Mouse (Mus musculus) midbrain, embryonic 11.5 days (tissue): ENCODE measurements at regions not wholly inside any gene's neighbourhood (a gene's known extent, or its start where the extent isn't known, plus 50 kb on each side); places are given as distances from the start of the nearest gene placed in this dataset.
"Not testable (repeated sequence)": the region's sequence is repeated elsewhere in the genome, so short reads cannot be mapped to it uniquely, and the experiment has no call there.

Source experiments
- ATAC-seq: fragments of 200-750 bp; cut with Nextera tagmentation; 2 replicates; pipeline ENCODE4 v1.8.0; 2017; ENCODE audit warnings: moderate TSS enrichment, moderate library complexity; ENCODE audit not compliant: low FRiP score
- DNase-seq: peaks from one replicate; pipeline ENCODE4 v3.0.0; 2015; ENCODE audit warnings: low spot score; ENCODE audit errors: missing footprints
- H3K27ac ChIP-seq: fragments of 300-500 bp; sonication (generic); 2 replicates; pipeline ENCODE4 v1.5.1; 2014; ENCODE audit warnings: low read depth, low read length
- H3K27me3 ChIP-seq: fragments of 300-500 bp; sonication (generic); 2 replicates; pipeline ENCODE4 v1.6.1; 2014; ENCODE audit warnings: mild to moderate bottlenecking, low read length, moderate library complexity, mixed read lengths; ENCODE audit not compliant: control insufficient read depth, insufficient read depth
- H3K36me3 ChIP-seq: fragments of 300-500 bp; sonication (generic); 2 replicates; pipeline ENCODE4 v1.6.1; 2014; ENCODE audit warnings: mild to moderate bottlenecking, low read length, moderate library complexity, mixed read lengths; ENCODE audit not compliant: control insufficient read depth, insufficient read depth
- H3K4me1 ChIP-seq: fragments of 300-500 bp; sonication (generic); 2 replicates; pipeline ENCODE4 v1.6.1; 2014; ENCODE audit warnings: low read length; ENCODE audit not compliant: control insufficient read depth, insufficient read depth
- H3K4me2 ChIP-seq: fragments of 300-500 bp; sonication (generic); 2 replicates; pipeline ENCODE4 v1.6.1; 2014; ENCODE audit warnings: mild to moderate bottlenecking, moderate library complexity
- H3K4me3 ChIP-seq: fragments of 300-500 bp; sonication (generic); 2 replicates; pipeline ENCODE4 v1.5.1; 2014; ENCODE audit warnings: low read depth, low read length
- H3K9ac ChIP-seq: fragments of 300-500 bp; sonication (generic); 2 replicates; pipeline ENCODE4 v1.6.1; 2014; ENCODE audit warnings: low read length
- H3K9me3 ChIP-seq: fragments of 300-500 bp; sonication (generic); 2 replicates; pipeline ENCODE4 v1.6.1; 2016; ENCODE audit warnings: low read length; ENCODE audit not compliant: control insufficient read depth
- WGBS: fragments of 180-500 bp; shearing (Covaris S2); extraction: QIAGEN DNeasy Blood & Tissue Kit; methylation state at CpG from one replicate; pipeline ENCODE4 v1.1.7; 2014; 5-methylcytosine and 5-hydroxymethylcytosine counted together

DNA sequence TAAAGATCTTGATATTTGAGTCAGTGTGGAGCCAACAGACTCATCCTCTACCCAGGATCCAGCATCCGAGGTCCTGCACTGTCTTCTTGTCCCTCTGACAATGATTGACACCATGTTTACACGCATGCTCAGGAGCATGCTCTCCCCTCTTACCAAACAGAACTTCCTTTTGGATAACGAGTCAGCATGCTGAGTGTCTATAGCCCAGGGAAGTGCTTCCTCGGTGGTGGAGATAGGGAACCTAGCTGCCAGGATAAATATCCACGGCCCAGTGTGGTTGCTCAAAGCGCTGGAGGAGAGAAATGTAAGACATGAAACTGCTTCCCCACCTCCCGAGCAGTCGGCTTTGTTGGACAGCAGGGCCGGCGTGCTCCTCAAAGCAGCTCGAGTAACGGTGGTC, 99.7 kb upstream of the Slc38a2 start:
- Histone ChIP-seq H3K27ac (no peak overlapping the region), H3K4me2 (no peak overlapping the region), H3K27me3 (no peaks in the 10 kb centered on the region), H3K9me3 (no peaks in the 10 kb centered on the region), H3K4me1 (no peaks in the 10 kb centered on the region), H3K4me3 (no peak overlapping the region), H3K36me3 (no peaks in the 10 kb centered on the region), H3K9ac (no peak overlapping the region)
- 81% methylated on average over 12 of the region's 12 CpGs for WGBS
- DNase-seq, result peak; percentile 77
- no peak for ATAC-seq

DNA sequence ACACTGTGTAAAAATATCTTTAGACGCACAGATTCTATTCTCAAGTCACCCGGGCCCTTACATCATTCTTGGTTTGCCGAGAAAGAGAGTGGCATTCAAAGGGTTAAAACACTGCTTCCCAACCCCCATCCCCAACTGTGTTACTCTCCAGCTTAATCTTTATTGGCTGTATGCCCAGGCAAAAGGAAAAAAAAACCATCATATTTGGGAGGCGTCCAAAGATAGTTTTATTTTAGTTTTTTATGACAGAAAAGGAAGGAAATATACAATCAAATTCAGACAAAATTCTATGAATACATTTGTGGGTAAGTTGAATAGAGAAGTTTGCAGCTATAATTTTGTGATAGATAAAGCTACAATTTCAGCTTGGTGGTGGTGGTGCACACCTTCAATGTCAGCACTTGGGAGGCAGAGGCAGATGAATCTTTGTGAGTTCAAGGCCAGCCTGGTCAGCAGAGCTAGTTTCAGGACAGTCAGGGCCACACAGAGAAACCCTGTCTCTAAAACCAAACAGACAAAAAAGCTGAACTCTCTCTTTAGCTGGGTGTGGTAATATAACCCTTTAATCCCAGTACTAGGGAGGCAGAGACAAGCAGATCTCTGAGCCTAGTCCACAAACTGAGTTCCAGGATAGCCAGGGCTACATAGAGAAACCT, 98.2 kb upstream of the Slc38a2 start:
- no peak for DNase-seq
- Histone ChIP-seq H3K4me3 (no peak overlapping the region), H3K36me3 (no peaks in the 10 kb centered on the region), H3K4me1 (no peaks in the 10 kb centered on the region), H3K9ac (no peak overlapping the region), H3K27me3 (no peaks in the 10 kb centered on the region), H3K9me3 (no peaks in the 10 kb centered on the region), H3K4me2 (no peak overlapping the region), H3K27ac (no peak overlapping the region)
- ATAC-seq, result no peak
- WGBS, result 87% methylated on average over 4 of the region's 4 CpGs

DNA sequence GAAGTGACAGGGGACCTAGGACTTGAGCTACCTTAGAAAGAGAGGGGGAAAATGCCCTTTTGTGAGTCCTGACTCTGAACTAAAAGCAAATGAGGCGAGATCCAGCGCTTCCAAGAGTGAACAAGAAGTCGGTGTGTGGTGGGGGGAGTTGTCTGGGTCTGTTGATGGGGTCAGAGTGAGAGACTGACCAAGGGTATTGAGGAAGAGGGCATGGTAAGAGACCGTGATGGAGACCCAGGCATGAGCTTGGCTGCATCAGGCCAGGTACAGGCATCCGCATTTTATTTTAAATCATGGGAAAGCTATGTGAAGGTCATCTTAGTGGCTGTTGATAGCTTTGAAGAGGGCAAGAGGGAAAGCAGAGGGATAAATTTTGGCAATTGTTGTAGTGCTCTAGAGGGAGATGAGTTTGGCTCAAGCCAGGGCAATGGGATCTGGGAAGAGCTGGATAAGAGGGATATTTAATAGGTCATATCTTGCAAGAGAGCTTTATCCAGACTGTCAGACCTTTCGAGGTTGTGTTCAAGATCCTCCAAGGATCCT, 94.7 kb upstream of the Slc38a2 start:
- Histone ChIP-seq H3K4me1 (no peaks in the 10 kb centered on the region), H3K27me3 (no peaks in the 10 kb centered on the region), H3K4me3 (no peak overlapping the region), H3K36me3 (no peaks in the 10 kb centered on the region), H3K27ac (no peak overlapping the region), H3K9me3 (no peaks in the 10 kb centered on the region), H3K9ac (no peak overlapping the region), H3K4me2 (no peak overlapping the region)
- 89% methylated on average over 6 of the region's 6 CpGs for WGBS
- no peak for ATAC-seq
- peak; percentile 56 for DNase-seq

DNA sequence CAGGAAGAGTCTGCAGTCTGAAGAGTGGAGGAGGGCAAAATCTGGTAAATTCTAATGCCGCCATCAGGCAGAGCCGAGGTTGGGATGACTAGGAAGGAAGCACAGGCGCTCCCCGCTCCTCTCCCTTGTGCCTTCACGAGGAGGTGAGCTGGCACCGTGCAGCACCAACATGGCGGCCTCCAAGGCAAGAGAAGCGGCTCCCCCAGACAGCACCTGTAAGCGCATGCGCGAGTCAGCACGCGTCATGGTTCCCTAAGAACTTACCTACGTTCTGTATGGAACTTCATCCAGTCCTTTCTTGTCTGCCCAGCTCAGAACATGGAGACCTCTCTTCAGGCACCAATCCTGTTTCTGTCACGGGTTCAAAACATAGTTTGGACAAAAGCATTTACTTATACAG, 93.7 kb upstream of the Slc38a2 start:
- H3K4me2 ChIP-seq, result no peak overlapping the region
- H3K4me1 ChIP-seq, result no peaks in the 10 kb centered on the region
- peak; percentile 6 for DNase-seq
- H3K9me3 ChIP-seq, result no peaks in the 10 kb centered on the region
- no peaks in the 10 kb centered on the region for H3K27me3 ChIP-seq
- no peak overlapping the region for H3K27ac ChIP-seq
- no peak for ATAC-seq
- no peaks in the 10 kb centered on the region for H3K36me3 ChIP-seq
- H3K4me3 ChIP-seq, result no peak overlapping the region
- no peak overlapping the region for H3K9ac ChIP-seq
- WGBS, result 95% methylated on average over 15 of the region's 15 CpGs

DNA sequence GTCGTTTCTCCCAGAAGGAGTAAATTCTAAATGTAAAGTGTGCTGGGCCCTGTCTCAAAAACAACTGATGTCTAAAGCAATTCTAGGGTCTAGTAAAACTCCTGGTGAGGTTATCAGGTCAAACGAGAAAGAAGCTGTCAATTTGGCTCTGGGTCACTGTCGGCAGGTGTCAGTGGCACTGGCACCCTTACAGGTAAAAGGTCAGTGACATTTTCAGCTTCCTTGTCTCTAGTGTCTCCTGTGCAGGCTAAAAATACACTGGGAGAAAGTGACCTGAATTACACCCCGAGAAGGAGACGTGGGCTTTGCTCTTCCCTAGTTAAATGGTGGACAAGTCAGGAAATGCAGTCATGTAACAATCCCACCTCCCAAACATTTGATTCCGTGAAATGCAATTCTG, 91.8 kb upstream of the Slc38a2 start:
- no peaks in the 10 kb centered on the region for H3K9me3 ChIP-seq
- no peak for DNase-seq
- H3K9ac ChIP-seq, result no peak overlapping the region
- no peak overlapping the region for H3K4me2 ChIP-seq
- no peak for ATAC-seq
- no peaks in the 10 kb centered on the region for H3K27me3 ChIP-seq
- H3K4me1 ChIP-seq, result no peaks in the 10 kb centered on the region
- no peak overlapping the region for H3K4me3 ChIP-seq
- H3K36me3 ChIP-seq, result no peaks in the 10 kb centered on the region
- WGBS, result 84% methylated on average over 6 of the region's 6 CpGs
- H3K27ac ChIP-seq, result no peak overlapping the region

DNA sequence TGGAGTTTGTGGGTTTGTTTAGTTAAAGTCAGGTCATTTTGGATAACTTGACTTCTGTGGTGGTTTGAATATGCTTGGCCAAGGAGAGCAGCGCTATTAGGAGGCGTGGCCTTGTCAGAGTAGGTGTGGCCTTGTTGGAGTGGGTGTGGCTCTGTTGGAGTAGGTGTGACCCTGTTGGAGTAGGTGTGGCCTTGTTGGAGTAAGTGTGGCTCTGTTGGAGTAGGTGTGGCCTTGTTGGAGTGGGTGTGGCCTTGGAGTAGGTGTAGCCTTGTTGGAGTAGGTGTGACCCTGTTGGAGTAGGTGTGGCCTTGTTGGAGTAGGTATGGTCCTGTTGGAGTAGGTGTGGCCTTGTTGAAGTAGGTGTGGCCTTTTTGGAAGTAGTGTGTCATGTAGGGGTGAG, 88.4 kb upstream of the Slc38a2 start:
- not testable (repeated sequence) for H3K9ac ChIP-seq, H3K27me3 ChIP-seq, H3K27ac ChIP-seq, H3K4me3 ChIP-seq, DNase-seq, ATAC-seq, H3K4me1 ChIP-seq, H3K9me3 ChIP-seq, H3K4me2 ChIP-seq, H3K36me3 ChIP-seq
- 89% methylated on average over 2 of the region's 2 CpGs for WGBS

DNA sequence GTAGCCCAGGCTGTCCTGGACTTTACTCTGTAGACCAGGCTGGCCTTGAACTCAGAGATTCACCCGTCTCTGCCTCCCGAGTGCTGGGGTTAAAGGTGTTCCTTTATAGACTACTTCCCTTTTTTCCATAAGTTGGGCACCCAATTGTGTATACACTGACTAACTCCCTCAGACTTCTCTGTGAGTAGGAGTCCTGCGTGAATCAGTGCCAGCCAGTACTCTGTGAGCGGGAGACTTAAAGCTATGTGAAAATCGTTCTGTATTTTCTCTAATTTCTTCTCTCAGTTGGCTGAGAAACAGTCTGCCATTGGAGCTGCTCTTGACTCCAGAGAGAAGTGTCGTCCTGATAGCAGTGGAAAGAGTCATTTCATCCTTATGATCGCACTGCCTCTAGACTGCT, 85.0 kb upstream of the Slc38a2 start:
- Histone ChIP-seq H3K36me3 (no peaks in the 10 kb centered on the region), H3K27me3 (no peaks in the 10 kb centered on the region), H3K4me2 (no peak overlapping the region), H3K9ac (no peak overlapping the region), H3K27ac (no peak overlapping the region), H3K4me1 (no peaks in the 10 kb centered on the region), H3K9me3 (no peaks in the 10 kb centered on the region), H3K4me3 (no peak overlapping the region)
- WGBS, result 89% methylated on average over 7 of the region's 7 CpGs
- DNase-seq (no peak), ATAC-seq (no peak)

DNA sequence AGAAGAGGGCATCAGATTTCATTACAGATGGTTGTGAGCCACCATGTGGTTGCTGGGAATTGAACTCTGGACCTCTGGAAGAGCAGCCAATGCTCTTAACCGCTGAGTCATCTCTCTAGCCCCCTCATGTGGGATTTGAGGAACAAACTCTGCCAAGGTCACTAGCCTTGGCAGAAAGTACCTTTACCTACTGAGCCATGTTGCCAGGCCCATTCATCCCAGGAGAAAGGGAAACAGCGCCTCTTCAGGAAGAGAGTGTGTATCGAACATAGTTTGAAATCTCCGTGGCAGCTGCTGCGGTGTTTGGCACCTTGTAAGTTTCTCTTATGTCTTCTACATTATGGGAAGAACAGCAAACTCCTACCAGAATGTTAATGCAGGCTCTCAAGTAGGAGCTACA, 82.0 kb upstream of the Slc38a2 start:
- ATAC-seq (no peak), DNase-seq (peak; percentile 19)
- H3K9me3 ChIP-seq, result no peaks in the 10 kb centered on the region
- no peak overlapping the region for H3K4me2 ChIP-seq
- no peaks in the 10 kb centered on the region for H3K4me1 ChIP-seq
- no peak overlapping the region for H3K4me3 ChIP-seq
- 66% methylated on average over 5 of the region's 5 CpGs for WGBS
- H3K9ac ChIP-seq, result no peak overlapping the region
- no peaks in the 10 kb centered on the region for H3K36me3 ChIP-seq
- H3K27me3 ChIP-seq, result no peaks in the 10 kb centered on the region
- no peak overlapping the region for H3K27ac ChIP-seq

DNA sequence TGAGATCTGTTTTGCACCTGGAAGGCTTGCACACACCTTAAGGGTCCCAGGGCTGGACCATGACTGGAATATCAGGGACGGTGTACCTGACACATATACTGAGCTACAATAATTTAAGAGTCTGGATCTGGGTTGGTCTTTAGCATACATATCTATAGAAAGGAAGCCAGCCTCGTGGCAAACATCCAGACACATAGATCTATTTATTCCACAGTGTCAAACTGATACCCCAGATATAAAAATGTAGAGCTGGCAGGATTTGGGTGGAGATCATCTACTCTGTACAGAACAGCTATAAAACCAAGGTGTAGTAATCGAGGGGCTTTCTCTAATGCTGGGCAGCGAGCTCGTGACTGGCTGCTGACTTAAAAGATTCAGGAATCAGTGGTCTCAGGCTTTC, 81.1 kb upstream of the Slc38a2 start:
- H3K9me3 ChIP-seq, result no peaks in the 10 kb centered on the region
- DNase-seq, result peak; percentile 33
- H3K4me1 ChIP-seq, result no peaks in the 10 kb centered on the region
- H3K36me3 ChIP-seq, result no peaks in the 10 kb centered on the region
- no peak overlapping the region for H3K27ac ChIP-seq
- no peak overlapping the region for H3K4me3 ChIP-seq
- ATAC-seq, result no peak
- WGBS, result 88% methylated on average over 5 of the region's 5 CpGs
- no peaks in the 10 kb centered on the region for H3K27me3 ChIP-seq
- H3K4me2 ChIP-seq, result no peak overlapping the region
- no peak overlapping the region for H3K9ac ChIP-seq
